Comparison of ENCODE assay signal across 8 mouse cellular contexts in the genomic region with DNA sequence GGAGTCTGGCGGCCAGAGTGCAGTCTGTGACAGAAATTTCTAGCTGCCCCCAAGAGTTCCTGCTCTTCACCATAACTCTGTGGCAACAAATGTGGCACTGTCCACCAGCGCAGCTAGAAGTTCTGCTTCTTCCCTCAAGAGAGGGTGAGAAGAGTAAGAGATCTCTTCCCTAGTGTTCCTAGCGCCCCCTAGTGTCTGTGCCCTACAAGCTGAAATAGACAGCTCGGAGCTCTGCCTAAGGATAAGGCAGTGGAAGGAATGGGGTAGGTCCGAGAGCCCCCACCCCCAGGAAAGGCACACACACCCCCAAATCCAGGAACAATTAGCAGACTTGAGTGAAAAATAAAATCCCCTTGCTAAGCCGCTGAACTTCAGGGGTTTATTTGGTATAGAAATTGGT. TPM values are rescaled to one million over a fixed set of nuclear protein-coding genes. Genes with fewer than 3 reads are reported as not detected.
DNase-seq lines count a peak whose midpoint lies in the region; ATAC-seq and TF ChIP-seq lines count a peak whose summit lies in the region.

No protein-coding gene starts in this region.

- intact Hi-C loops in left cerebral cortex, adult 2 months (cut with DNase I): loop anchor here (2.0 to 5.0 kb wide), 2 partner anchors 276 to 813 kb away; a partner anchor contains a TSS

- 26% methylated on average over 6 of the region's 6 CpGs for WGBS in hindbrain, embryonic 11.5 days
- WGBS in hindbrain, embryonic 13.5 days: 27% methylated on average over 6 of the region's 6 CpGs
- WGBS in forebrain, embryonic 12.5 days: 29% methylated on average over 6 of the region's 6 CpGs
- 21% methylated on average over 6 of the region's 6 CpGs for WGBS in intestine, embryonic 14.5 days

- no peaks in the 10 kb centered on the region for H3K36me3 ChIP-seq in hindbrain, embryonic 11.5 days (ENCODE audit: control insufficient read depth, insufficient read depth, low read length)
- H3K36me3 ChIP-seq in hindbrain, embryonic 13.5 days: no peaks in the 10 kb centered on the region
- H3K36me3 ChIP-seq in forebrain, embryonic 12.5 days (replicated peaks): no peaks in the 10 kb centered on the region
- H3K36me3 ChIP-seq in intestine, embryonic 14.5 days (ENCODE audit: control insufficient read depth, insufficient read depth, low read length): no peaks in the 10 kb centered on the region

- peak; percentile 82 for DNase-seq in hindbrain, embryonic 11.5 days (ENCODE audit: low spot score)
- peak; percentile 53 for DNase-seq in c-Kit-positive CD71-positive TER-119-positive erythroid progenitor cells, embryonic 14.5 days (ENCODE audit: low spot score)
- DNase-seq in intestine, embryonic 14.5 days (ENCODE audit: low spot score): peak; percentile 82
- peak; percentile 70 to 76 for DNase-seq in left cerebral cortex, adult 2 months (ENCODE audit: extremely low spot score in 1 of 2, low spot score in 2 of 2)
- DNase-seq in skeletal muscle tissue, adult 2 months (ENCODE audit: low read depth, low spot score): peak; percentile 19

- no peak overlapping the region for H3K9ac ChIP-seq in hindbrain, embryonic 11.5 days (ENCODE audit: low read depth, low read length)
- no peak overlapping the region for H3K9ac ChIP-seq in hindbrain, embryonic 13.5 days
- no peak overlapping the region for H3K9ac ChIP-seq in forebrain, embryonic 12.5 days
- no peak overlapping the region for H3K9ac ChIP-seq in intestine, embryonic 14.5 days (ENCODE audit: low read length)

- H3K27ac ChIP-seq in hindbrain, embryonic 11.5 days (ENCODE audit: low read depth, low read length): no peak overlapping the region
- no peak overlapping the region for H3K27ac ChIP-seq in hindbrain, embryonic 13.5 days
- H3K27ac ChIP-seq in forebrain, embryonic 12.5 days: no peak overlapping the region
- H3K27ac ChIP-seq in intestine, embryonic 14.5 days (ENCODE audit: low read depth): no peak overlapping the region
- no peak overlapping the region for H3K27ac ChIP-seq in left cerebral cortex, adult 2 months

- H3K4me1 ChIP-seq in hindbrain, embryonic 11.5 days (replicated peaks; ENCODE audit: control insufficient read depth, insufficient read depth, low read length): no peaks in the 10 kb centered on the region
- H3K4me1 ChIP-seq in hindbrain, embryonic 13.5 days (replicated peaks): no peaks in the 10 kb centered on the region
- no peaks in the 10 kb centered on the region for H3K4me1 ChIP-seq in forebrain, embryonic 12.5 days
- no peaks in the 10 kb centered on the region for H3K4me1 ChIP-seq in intestine, embryonic 14.5 days (replicated peaks; ENCODE audit: control insufficient read depth, insufficient read depth, low read length)

- no peaks in the 10 kb centered on the region for H3K27me3 ChIP-seq in hindbrain, embryonic 11.5 days (ENCODE audit: control insufficient read depth, insufficient read depth, low read length)
- no peaks in the 10 kb centered on the region for H3K27me3 ChIP-seq in hindbrain, embryonic 13.5 days
- no peaks in the 10 kb centered on the region for H3K27me3 ChIP-seq in forebrain, embryonic 12.5 days
- no peaks in the 10 kb centered on the region for H3K27me3 ChIP-seq in intestine, embryonic 14.5 days (replicated peaks; ENCODE audit: control insufficient read depth, insufficient read depth, low read length)

- H3K9me3 ChIP-seq in hindbrain, embryonic 11.5 days (ENCODE audit: control insufficient read depth, low read length): no peaks in the 10 kb centered on the region
- no peaks in the 10 kb centered on the region for H3K9me3 ChIP-seq in hindbrain, embryonic 13.5 days
- no peaks in the 10 kb centered on the region for H3K9me3 ChIP-seq in forebrain, embryonic 12.5 days
- no peaks in the 10 kb centered on the region for H3K9me3 ChIP-seq in intestine, embryonic 14.5 days (ENCODE audit: control insufficient read depth, low read length)

- no peak overlapping the region for H3K4me2 ChIP-seq in hindbrain, embryonic 11.5 days (replicated peaks; ENCODE audit: low read depth, low read length)
- H3K4me2 ChIP-seq in hindbrain, embryonic 13.5 days: no peak overlapping the region
- no peak overlapping the region for H3K4me2 ChIP-seq in forebrain, embryonic 12.5 days
- no peak overlapping the region for H3K4me2 ChIP-seq in intestine, embryonic 14.5 days (ENCODE audit: low read length)

- ATAC-seq in hindbrain, embryonic 11.5 days (ENCODE audit: low FRiP score): peak; percentile 61; the same call in 1 of the 2 replicates
- ATAC-seq in hindbrain, embryonic 13.5 days (ENCODE audit: low FRiP score): no peak
- peak; percentile 44; the same call in 1 of the 2 replicates for ATAC-seq in forebrain, embryonic 12.5 days (ENCODE audit: low FRiP score)
- ATAC-seq in intestine, embryonic 14.5 days (replicated peaks; ENCODE audit: low FRiP score, low TSS enrichment, low read depth): 0 out of 2 replicates have a peak, but pooled peaks have one; percentile 34
- ATAC-seq in megakaryocyte progenitor cell, adult 5-6 weeks (replicated peaks; ENCODE audit: poor library complexity): peak; percentile 100

- peak; percentile 87 for TF ChIP-seq CTCF in left cerebral cortex, adult 2 months (IDR thresholded peaks at IDR 0.05)

- no peak overlapping the region for H3K4me3 ChIP-seq in hindbrain, embryonic 11.5 days (ENCODE audit: low read depth, low read length)
- H3K4me3 ChIP-seq in hindbrain, embryonic 13.5 days: no peak overlapping the region
- no peak overlapping the region for H3K4me3 ChIP-seq in forebrain, embryonic 12.5 days (replicated peaks)
- H3K4me3 ChIP-seq in intestine, embryonic 14.5 days (ENCODE audit: low read depth, low read length): no peak overlapping the region
- H3K4me3 ChIP-seq in left cerebral cortex, adult 2 months: no peak overlapping the region

RNA-seq across cellular contexts. Expression of a gene that starts 11.9 kb away (rescaled TPM):
- polyA plus RNA-seq in hindbrain, embryonic 11.5 days (2014; fragmentation: Nextera tagmentation; extraction: Ambion mirVana): 28.6 and 30.8 TPM in 2 replicates
- polyA plus RNA-seq in hindbrain, embryonic 13.5 days (2015; fragmentation: Nextera tagmentation; extraction: Ambion mirVana): 8.4 and 8.9 TPM in 2 replicates
- polyA plus RNA-seq in forebrain, embryonic 12.5 days (2016; fragmentation: Nextera tagmentation; extraction: Ambion mirVana): 37.6 and 38.0 TPM in 2 replicates
- 22.2 and 23.0 TPM in 2 replicates for polyA plus RNA-seq in intestine, embryonic 14.5 days (2014; fragmentation: Nextera tagmentation; extraction: Ambion mirVana)
- under 1 TPM; 0.47 to 0.50 TPM for total RNA-seq in left cerebral cortex, adult 2 months (2021)
- 6.9 and 8.6 TPM in 2 replicates for total RNA-seq in megakaryocyte progenitor cell, adult 5-6 weeks (2015)
- 3.7 and 11.1 TPM in 2 replicates for total RNA-seq in megakaryocyte progenitor cell, adult 5-6 weeks (2017)

Comparison
In these comparisons a context has a peak if more than half of its experiments do, and no peak if none do; other contexts are left out.
1. DNase-seq: peak in every context shown above with its lines; median percentile 82 in hindbrain, embryonic 11.5 days; 82 in intestine, embryonic 14.5 days; 73 in left cerebral cortex, adult 2 months; 53 in c-Kit-positive CD71-positive TER-119-positive erythroid progenitor cells, embryonic 14.5 days; 19 in skeletal muscle tissue, adult 2 months.